Mouse (Mus musculus) neural tube, embryonic 11.5 days (tissue): Measurements from ENCODE around the gene Ctla2a. TPM values are rescaled to one million over a fixed set of nuclear protein-coding genes. Genes with fewer than 3 reads are reported as not detected.

Source experiments
- ATAC-seq: fragments of 200-750 bp; cut with Nextera tagmentation; 2 replicates; pipeline ENCODE4 v1.8.0; 2017; ENCODE audit warnings: moderate number of reproducible peaks, mild to moderate bottlenecking, moderate TSS enrichment, moderate library complexity; ENCODE audit not compliant: insufficient read depth, low FRiP score, low TSS enrichment
- DNase-seq: peaks from one replicate; pipeline ENCODE4 v3.0.0-alpha.2; 2015; ENCODE audit warnings: low spot score
- H3K27ac ChIP-seq: fragments of 300-500 bp; sonication (generic); 2 replicates; pipeline ENCODE4 v1.5.1; 2014; ENCODE audit warnings: low read depth, mild to moderate bottlenecking, low read length
- H3K27me3 ChIP-seq: fragments of 300-500 bp; sonication (generic); 2 replicates; pipeline ENCODE4 v1.6.1; 2014; ENCODE audit warnings: mild to moderate bottlenecking, low read length, mixed read lengths; ENCODE audit not compliant: control insufficient read depth, insufficient read depth
- H3K36me3 ChIP-seq: fragments of 300-500 bp; sonication (generic); 2 replicates; pipeline ENCODE4 v1.6.1; 2014; ENCODE audit warnings: mild to moderate bottlenecking, low read length, moderate library complexity, mixed read lengths; ENCODE audit not compliant: control insufficient read depth, insufficient read depth
- H3K4me1 ChIP-seq: fragments of 300-500 bp; sonication (generic); 2 replicates; pipeline ENCODE4 v1.6.1; 2014; ENCODE audit warnings: low read length, mixed read lengths; ENCODE audit not compliant: control insufficient read depth, insufficient read depth
- H3K4me2 ChIP-seq: fragments of 300-500 bp; sonication (generic); 2 replicates; pipeline ENCODE4 v1.6.1; 2014; ENCODE audit warnings: low read depth, mild to moderate bottlenecking, moderate library complexity
- H3K4me3 ChIP-seq: fragments of 300-500 bp; sonication (generic); 2 replicates; pipeline ENCODE4 v1.5.1; 2014; ENCODE audit warnings: low read depth, low read length
- H3K9ac ChIP-seq: fragments of 300-500 bp; sonication (generic); 2 replicates; pipeline ENCODE4 v1.6.1; 2014; ENCODE audit warnings: mild to moderate bottlenecking, low read length
- H3K9me3 ChIP-seq: fragments of 300-500 bp; sonication (generic); 2 replicates; pipeline ENCODE4 v1.6.1; 2016; ENCODE audit warnings: low read length; ENCODE audit not compliant: control insufficient read depth
- WGBS: fragments of 180-500 bp; shearing (Covaris S2); extraction: QIAGEN DNeasy Blood & Tissue Kit; methylation state at CpG from one replicate; pipeline ENCODE4 v1.1.7; 2014; 5-methylcytosine and 5-hydroxymethylcytosine counted together
- polyA plus RNA-seq: library from polyadenylated mRNA; unstranded; fragments of >200 nt; fragmentation: Nextera tagmentation; extraction: Ambion mirVana; gene quantifications from 2 replicates; pipeline ENCODE4 v1.2.1, GENCODE M21; 2014

Ctla2a gene
- polyA plus RNA-seq, 1 experiment from 2014 or later: 10.9 TPM

GRCm38 (mm10) chr13:60895406-60896160 lies 40.8 kb downstream of the Ctla2a start:
- ATAC-seq (no peak), DNase-seq (no peak)
- H3K9ac ChIP-seq: no peak overlapping the region
- H3K27ac ChIP-seq: no peak overlapping the region
- no peaks in the 10 kb centered on the region for H3K27me3 ChIP-seq
- H3K4me2 ChIP-seq: no peak overlapping the region
- H3K4me3 ChIP-seq: no peak overlapping the region
- no peaks in the 10 kb centered on the region for H3K4me1 ChIP-seq
- H3K36me3 ChIP-seq: no peaks in the 10 kb centered on the region
- no peaks in the 10 kb centered on the region for H3K9me3 ChIP-seq

- no peaks in the 10 kb centered on the region for H3K36me3 ChIP-seq
- H3K9me3 ChIP-seq: no peaks in the 10 kb centered on the region
- no peak overlapping the region for H3K27ac ChIP-seq
- DNase-seq (no peak), ATAC-seq (no peak)
- no peak overlapping the region for H3K4me3 ChIP-seq
- H3K4me1 ChIP-seq: no peaks in the 10 kb centered on the region
- no peak overlapping the region for H3K9ac ChIP-seq
- H3K4me2 ChIP-seq: no peak overlapping the region
- WGBS: 97% methylated on average over 1 of the region's 1 CpGs
- no peaks in the 10 kb centered on the region for H3K27me3 ChIP-seq
Observed at GRCm38 (mm10) chr13:60892301-60892700, 44.1 kb downstream of the Ctla2a start.

Other genes starting within 250 kb of the Ctla2a start
- gene BC051665, start 150.3 kb downstream of the Ctla2a start, polyA plus RNA-seq: not detected in 2 replicates
- not detected in 2 replicates for gene Ctsll3, start 133.8 kb downstream of the Ctla2a start, polyA plus RNA-seq
- not detected in 2 replicates for gene 4930486L24Rik, start 72.2 kb downstream of the Ctla2a start, polyA plus RNA-seq
- gene Gm49392, start 39.7 kb downstream of the Ctla2a start, polyA plus RNA-seq: 0.20 TPM in 1 of 2 replicates, not detected in the other
- 2.4 and 2.5 TPM in 2 replicates for gene Ctla2b, start 39.2 kb downstream of the Ctla2a start, polyA plus RNA-seq
- gene Tpbpb, start 31.7 kb downstream of the Ctla2a start, polyA plus RNA-seq: not detected in 2 replicates
- not detected in 2 replicates for gene Gm49393, start 1.0 kb downstream of the Ctla2a start, polyA plus RNA-seq
- 1.3 and 1.7 TPM in 2 replicates for gene Gm49391, start 54 bp downstream of the Ctla2a start, polyA plus RNA-seq
- not detected in 2 replicates for gene Tpbpa, start 5.4 kb upstream of the Ctla2a start, polyA plus RNA-seq
- not detected in 2 replicates for gene Ctsj, start 69.3 kb upstream of the Ctla2a start, polyA plus RNA-seq
- not detected in 2 replicates for gene Ctsq, start 104.0 kb upstream of the Ctla2a start, polyA plus RNA-seq
- gene Ctsr, start 227.6 kb upstream of the Ctla2a start, polyA plus RNA-seq: not detected in 2 replicates